Mouse (Mus musculus): ENCODE measurements around the gene Bmpr1b.

Gene Bmpr1b

DNA sequence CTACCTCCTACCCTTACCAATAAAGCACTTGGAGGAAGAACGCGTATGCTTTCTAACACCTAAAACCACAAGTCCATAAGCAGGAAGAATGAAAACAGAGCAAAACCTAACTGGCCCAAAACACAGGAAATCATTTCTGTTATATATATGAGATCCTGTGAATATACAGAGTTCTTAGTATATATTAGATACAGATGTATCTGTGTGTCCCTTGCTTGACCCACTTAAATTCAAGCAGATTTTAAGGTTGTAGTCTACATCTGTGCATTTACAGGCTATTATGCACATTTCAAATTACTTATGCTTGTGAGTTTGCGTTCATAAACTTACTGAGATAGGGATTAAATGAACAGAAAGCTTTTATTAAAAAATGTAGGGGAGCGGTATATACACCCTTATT lies 271.5 kb downstream of the Bmpr1b start:
- DNase-seq, result no peak

DNA sequence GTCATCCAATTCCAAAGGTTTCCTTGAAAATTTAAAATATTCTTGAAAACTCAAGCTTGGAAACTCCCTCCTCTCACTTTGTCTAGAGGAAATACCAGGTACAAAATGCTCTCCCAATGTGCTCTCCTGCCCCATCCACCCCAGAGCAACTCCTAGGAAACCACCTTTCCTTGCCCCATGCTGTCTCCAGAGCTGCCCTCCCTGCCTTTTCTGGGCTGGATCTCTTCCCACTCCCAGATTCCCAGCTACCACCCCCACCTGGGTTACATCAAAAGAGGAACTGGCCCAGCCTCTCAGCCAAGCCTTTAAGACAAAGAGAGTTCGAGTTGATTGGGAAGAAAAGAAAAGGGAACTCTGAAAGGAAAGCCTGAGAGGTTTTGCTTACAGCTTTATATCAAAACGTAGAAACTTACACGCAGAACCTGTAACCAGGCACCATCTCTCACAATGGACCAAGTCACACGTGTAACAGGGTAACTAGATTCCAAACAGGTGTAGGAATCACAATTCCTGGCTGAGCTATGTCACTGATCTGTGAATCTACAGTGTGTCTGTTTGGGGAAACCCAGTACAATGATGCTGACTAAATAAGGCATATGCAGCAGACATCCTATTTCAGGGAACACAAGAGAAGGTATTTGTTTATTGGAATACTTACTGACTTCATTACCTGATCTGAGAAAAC lies 272.2 kb downstream of the Bmpr1b start:
- DNase-seq, result no peak

DNA sequence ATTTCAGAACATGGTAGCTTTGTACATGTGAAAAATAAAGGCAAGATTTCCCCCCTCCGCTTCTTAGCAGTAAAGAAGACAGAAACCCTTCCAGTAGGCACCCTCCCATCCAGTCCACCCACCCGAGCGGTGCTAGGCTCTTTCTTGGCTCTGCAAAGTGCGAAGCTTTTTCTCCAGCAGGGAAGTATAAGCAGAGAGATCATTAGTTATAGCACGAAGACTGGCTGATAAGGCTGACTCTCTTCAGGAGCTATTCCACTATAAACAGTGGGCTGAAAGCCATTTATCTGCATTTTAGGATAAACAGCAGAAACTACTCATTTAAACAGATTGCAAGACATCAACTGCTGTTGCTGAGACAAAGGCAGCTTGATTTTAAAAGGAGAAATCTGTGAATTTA lies 274.1 kb downstream of the Bmpr1b start:
- DNase-seq, result no peak

DNA sequence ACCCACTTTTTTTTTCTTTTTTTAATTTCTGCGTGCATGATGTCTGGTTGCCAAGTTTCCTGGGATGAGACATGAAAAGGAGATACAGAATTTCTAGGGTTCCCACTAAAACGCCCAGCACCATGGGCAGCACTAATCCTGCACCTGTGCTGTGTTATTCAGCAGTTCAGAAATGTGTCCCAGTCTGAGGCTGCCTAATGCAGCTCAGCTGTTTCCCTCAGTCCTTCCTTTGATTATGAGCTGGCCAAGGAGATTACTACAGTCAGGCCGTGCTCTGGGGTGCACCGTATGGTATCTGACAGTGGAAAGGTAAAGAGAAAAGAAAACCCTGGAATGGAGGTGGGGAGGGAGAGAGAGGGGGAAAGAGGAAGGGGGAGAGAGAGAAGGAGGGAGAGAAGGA lies 278.6 kb downstream of the Bmpr1b start:
- no peak for DNase-seq

DNA sequence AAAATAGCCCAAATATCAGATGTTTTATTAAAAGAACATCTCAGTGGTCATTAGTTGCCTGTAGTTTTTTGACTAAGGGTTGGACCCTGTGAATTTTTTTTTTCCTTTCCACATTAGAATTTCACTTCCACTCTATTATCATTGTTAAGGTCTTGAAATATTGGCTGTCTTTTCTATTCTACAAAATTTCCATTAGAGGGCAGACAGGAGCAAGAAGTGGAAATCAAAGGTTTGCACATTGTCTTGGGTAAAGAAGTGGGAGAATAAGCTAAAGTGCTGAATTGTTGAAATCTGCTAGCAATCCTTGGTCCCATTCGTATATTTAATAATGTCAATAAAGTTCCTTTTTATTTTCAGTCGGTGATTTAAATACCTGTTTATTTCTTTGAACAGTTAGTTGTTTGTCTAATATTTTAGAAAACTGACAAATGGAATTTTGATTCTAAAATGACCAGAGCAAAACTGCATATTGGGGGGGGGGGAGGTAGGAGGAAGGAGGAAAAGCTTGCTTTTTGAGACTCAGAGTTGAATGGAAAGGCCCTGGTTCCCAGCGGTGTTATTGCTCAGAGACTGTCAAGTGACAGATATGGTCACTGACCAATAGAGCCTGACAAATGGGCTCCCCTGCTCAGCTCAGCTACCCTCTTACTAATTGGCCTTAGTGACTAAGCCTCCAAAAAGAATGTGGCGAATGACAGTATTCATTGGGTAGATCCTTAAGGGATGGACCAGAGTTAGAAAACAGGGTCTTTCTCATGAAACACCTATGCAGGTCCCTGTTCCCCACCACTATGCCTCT lies 281.6 kb downstream of the Bmpr1b start:
- DNase-seq, result no peak

DNA sequence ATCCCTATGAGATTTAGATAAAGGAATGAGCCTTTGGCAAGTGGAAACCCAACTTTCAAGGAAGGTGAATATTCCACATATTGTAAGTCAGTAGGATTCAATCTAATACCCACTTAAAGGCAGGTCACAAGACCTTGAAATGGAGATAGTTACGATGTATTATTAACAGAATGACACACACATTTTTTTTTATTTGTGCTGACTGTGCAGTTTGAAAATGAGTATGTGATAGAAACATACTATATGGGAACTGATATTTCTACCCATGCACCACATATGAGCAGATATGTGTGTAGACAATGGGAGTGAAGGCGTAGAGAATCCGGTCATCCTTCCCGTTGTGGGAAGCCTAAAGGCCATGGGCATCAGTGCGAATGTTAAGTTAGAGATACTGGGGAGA lies 285.0 kb downstream of the Bmpr1b start:
- DNase-seq, result no peak

DNA sequence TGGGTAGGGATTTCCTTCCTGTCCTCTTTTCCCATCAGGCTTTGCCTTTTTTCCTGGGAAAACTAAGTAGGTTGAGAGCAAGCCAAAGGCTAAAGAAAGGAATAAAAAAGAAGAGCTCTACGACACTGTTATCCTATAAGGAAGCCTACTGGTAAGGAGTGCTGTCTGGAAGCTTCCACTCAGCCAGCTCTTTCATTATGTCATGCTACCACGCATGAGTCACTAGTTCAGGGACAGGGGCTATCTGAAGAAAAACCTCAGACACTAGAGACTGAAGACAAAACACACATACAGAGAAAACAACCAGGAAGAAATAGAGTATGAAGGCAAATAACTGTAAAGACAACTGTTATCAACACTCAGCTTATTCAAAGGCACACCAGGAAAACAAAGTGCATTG lies 286.7 kb downstream of the Bmpr1b start:
- no peak for DNase-seq

DNA sequence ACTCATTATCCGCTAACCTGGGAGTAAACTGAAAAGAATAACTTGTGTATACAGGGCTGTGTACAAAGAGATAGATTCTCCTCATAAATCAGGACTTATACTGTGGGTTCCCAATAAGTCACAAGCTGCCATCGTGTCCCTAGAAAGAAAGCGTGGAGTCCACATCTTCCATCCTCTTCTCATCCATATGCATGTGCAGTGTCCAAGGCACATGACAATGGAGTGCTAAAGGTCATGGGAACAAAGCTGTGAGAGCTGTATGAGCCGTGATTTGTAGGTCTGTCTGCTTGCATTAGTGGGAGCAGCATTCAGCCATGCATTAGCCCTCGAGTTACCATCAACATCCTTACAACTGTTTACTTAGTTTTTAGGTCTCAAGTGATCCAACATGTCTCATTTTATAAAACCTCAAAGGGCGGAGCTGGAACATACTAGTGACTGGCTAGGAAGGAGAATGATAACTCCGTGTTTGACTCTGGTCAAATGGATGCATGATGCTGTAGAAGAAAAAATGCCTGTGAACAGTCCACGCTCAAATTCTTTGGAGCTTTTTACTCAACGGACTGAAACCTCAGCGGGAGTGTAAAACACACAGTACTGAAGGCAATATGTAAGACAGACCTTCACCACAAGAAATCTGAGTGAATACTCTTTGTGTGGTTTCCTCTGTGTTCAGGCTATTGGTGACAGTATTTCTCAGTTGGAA lies 296.7 kb downstream of the Bmpr1b start:
- no peak for DNase-seq

DNA sequence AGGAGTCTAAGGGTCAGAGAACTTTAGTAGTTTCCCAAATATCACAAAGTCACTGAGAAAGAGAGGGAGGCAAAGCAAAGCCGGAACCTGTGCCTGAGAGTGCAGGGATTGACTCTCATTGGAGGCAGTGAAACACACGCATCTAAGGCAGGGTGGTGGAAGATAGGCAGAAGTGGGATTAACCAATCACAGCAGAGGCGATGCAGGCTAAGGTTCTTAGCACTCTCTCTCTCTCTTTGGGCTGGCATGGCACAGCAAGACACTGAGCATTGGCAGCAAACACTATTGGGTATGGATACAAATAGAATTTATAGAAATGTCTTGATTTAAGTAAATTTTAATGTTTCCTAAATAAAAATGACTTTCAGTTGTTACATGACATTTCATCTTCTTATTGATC lies 297.4 kb downstream of the Bmpr1b start:
- no peak for DNase-seq

DNA sequence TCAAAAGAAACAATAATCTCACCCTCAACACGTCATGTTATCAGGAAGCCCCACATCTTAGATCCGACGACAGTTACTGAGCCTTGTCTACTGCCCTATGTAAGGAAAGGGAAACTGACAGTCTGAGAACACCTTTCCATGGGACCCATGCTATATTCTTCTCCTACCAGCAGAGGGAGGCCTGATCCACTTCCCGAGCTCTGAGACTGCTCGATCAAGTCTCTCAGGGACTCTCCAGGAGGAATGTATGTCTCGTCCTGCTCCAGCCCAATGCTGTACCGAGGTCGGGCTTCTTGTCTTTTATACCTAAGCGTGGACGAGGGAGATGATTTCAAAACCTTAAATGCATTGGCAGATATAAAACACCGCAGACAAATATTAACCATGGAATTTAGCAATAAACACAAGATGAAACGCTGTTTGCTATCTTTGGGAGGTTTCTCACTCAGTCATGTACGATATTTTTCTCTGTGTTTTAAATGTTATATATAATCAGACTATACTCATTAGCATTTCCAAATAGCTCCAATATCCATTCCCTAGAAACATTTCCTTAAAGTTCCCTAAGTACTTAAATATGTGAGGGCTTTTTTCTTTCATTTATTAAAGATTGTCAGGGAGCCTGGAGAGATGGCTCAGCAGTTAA lies 306.3 kb downstream of the Bmpr1b start:
- peak; percentile 17 for DNase-seq

DNA sequence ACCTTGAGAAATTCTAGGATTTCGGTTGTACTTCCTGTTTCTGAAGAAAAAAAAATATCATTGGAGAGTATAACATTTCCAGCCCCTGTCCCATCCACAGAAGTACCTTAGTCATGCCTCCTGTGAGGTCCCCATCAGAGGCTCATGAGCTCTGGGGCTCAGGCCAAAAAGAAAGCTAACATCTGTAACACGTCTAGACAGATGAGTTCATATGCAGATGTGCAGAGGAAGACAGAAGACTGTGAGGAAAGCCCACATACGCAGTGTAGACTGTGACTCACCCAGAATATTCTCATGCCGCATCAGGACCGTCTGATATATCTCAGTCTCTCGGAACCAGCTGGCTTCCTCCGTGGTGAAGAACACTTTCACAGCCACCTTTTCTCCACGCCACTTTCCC lies 312.1 kb downstream of the Bmpr1b start:
- no peak for DNase-seq

DNA sequence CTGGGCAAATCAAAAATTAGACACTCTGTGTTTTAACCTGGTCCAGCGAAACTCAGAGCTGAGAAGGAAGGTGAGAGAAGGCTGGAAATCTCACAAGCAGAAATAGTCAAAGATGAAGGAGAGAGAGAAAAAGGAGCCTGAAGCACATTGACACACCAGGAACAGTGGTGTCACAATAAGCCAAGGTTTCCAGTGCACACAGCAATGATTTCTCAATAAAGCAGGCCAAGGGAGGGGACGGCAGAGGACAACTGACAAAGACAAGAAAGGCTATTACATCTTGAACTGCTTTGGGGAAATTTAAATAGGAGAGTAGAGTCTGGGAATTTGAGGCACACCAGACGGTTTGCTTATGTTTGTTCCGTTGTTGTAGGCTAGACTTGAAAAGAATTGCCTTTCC lies 314.9 kb downstream of the Bmpr1b start:
- DNase-seq, result no peak

DNA sequence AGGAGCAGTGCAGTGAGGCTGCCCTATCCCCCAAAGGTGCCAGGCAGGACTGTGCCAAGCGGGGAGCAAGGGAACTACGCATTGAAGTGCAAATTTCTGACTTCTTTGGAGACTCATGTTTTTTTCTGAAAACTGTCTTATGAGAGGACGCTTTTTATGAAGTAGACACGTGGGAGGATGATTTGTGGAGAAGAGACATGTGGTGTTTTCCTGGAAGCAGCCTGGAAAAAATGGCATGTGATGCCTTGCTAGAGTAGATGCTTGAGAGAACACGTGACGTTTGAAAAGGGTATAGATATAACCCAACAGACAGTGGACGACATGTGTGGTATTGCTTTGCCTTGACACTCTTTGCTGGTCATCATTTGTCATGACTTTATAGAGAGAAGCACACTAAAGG lies 319.1 kb downstream of the Bmpr1b start:
- no peak for DNase-seq

DNA sequence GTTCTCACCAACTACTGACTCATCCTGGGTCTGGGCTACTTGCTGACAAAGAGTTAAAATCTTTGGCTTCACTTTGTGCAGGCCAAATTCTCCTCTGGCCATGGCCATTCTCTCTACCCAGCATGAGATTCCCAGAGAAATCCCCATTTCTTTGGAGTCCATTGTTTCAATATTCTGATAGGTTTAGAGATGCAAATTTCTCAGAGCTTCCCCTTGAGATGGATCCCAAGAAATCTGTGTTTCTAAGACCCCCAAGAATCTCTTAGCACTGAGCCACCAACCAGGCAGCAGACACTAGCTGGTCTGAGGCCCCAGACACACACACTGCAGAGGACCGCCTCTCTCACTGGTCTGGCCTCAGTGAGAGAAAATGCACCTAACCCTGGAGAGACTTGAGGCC lies 320.0 kb downstream of the Bmpr1b start:
- DNase-seq, result no peak

DNA sequence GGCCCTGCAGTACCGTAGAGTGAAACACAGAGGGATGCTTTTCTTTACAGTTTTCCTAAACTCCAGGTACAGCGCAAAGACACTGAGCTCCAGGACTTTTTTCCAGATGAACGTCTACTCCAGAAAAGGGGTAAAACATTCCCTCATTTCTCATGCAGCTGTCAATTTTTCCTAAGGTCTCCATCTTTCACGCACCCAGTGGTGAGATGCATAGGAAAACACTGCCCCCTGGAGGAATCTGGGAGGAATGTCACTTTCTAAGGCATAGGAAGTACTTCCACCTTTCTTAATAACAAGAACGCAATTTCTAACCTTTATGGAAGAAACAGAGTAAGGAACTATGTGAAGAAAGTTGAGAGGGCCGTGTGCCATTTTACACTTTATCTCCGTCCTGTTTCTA lies 330.4 kb downstream of the Bmpr1b start:
- peak; percentile 12 for DNase-seq

DNA sequence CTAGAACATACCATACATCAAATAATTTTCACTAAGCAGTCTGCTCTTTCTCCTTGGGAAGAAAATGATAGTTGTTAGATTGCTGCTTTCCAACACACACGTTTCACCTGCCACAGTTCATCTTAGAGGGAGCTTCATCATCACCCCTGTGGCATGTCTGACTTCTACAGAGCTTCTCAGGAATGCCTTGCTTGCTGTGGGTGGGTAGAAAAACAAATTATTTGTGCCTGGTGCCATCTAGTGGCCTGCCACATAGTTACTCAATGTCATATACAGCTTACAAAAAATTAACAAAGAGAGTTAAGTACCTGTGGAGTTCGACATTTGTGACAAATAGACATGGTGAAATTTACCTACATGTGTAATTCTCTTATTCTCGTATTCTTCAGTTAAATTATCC lies 338.1 kb downstream of the Bmpr1b start:
- DNase-seq, result peak; percentile 25

DNA sequence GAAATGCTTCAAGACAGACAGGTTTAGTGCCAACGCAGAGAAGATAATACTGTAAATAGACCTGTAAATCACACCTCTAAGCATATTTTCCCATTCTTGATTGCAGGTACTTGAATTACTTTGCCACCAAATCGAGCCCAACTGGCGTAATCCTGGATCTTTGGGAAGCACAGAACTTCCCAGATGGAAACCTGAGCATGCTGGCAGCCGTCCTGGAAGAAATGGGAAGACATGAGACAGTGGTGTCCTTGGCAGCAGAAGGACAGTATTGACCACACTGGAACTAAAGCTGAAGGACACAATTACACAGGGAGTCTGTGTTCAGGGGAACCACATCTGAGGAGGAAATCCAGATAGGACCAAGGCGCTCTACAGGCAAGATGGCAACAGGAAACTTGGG lies 340.9 kb downstream of the Bmpr1b start:
- DNase-seq, result no peak

DNA sequence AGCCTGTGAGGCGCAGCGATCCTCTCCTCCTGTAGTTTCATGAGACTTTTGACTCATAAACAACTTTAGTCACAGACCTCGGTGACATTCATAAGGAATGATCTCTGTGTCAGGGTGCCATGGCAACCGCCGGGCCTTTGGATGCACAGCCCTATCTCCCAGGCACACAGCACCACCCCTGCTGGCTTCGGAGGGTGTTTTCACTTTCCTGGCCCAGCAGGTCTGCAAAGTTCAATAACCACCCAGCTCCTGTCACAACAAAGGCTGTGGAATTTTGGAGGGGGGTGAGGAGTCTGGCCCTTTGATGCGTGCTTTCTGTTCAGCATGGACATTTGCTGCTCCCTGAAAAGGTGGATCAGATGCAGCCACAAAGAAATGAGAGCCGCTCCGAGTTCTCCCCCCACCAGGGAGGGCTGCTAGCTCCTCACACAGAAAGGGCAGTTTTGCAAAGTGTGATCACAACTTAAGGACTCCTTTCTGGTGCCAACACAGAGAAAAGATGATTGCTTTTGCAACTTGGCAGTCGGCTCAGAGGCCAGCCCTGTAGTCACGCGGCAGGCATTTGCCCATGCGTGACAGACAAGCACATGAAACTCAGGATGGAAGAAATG lies 349.8 kb downstream of the Bmpr1b start:
- DNase-seq, result no peak

DNA sequence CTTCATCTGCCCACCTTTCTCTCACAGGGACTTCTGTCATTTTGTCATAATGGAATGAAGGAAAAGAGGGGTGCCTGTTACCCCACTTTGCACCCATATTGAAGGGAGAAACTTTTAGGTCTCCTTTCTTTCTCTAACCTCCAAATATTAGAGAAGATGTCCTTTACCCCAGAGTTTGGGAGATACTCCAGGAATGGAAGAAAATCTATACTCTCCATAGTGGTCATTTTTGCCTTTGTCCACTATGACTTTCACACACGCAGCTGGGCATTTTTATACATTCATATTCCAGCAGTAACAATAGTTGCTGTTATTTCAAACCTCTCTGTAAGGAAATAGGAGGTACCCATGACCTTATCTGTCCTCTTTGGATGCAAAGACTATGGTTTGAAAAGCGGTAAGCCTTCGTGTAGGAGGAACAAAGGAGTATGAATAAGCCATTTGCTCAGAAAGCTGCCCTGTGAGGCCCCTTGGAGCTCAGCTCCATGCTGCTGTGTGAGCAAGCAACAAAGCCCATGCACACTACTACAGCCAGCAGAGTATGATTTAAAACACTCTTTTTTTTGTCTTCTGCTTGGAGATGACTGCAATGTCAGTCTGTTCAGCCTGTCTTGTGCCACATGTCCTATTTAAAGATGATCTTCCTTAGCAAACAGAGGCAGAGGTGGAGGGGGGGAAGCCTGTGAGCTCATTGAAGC lies 350.5 kb downstream of the Bmpr1b start:
- DNase-seq, result no peak

DNA sequence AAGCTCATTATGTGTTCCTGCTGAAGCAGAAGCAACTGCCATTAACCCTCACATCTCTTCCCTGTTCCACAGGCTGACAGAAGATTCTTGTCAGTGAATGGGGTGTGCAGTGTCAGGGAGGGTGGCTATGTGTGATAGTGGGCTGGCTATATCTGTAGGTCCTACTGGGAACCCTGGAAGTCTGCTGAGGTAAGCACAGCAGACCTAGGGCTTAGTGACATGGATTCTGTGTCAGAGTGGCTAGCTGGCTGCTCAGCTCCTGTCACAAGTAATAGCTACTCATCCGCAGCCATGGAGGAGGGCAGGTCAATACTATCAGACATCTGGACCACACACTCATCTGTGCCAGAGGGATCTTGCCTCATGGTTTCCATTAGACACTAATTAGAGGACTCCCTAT lies 354.4 kb downstream of the Bmpr1b start:
- no peak for DNase-seq

DNA sequence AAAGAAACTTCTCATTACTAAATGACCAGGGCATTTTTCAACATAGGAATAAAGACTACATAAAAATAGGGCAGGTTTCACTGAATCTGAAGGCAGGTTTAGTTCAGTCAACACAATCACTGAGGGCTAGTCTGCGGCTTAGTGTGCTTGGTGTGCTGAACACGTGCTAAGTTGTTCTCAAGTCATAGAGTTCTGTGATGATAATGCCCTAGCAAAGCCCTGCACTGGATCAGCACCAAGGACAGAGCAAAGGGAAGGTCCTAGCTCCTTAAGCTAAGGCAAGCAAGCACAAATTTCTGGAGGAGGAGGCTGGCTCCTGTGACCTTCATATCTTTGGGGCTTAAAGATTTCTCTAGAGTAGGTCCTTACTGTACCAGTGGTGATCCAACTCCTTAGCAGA lies 357.9 kb downstream of the Bmpr1b start:
- DNase-seq, result peak; percentile 7

DNA sequence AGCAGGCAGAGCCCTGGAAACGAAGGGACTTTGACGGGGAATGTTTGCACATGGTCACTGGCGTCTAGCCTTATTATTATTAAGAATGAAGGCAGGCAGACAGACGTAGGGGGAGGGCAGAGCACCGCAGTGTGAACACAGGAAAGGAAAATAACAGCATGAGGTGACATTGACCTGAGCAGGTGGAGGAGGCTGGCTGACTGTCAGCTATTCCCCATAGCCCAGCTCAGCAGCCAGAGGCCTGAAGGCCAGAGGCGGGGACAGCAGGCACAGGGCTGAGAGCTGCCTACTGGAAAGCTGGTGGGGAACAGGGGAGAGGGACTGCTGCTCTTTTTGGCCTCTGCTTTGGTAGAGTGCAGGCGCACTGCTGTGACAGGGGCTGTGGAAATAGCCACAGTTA lies 358.3 kb downstream of the Bmpr1b start:
- no peak for DNase-seq

DNA sequence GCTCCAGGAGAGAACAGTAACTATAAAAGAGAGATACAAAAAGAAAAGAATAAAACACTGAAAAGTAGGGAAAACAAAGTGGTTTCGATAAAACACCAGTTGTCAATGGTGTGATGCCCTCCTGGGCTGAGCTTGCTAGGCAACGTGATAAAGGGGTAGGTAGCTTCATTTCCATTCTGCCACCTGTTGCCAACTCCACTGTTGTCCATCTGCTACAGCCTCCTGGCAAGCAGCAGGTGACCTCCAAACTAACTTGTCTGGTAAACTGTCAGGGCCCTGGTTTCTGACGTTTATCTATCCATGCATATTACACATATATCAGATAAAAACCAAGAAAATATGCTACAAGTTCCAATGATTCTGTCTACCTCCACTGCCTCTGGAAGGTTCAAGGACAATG lies 359.6 kb downstream of the Bmpr1b start:
- DNase-seq, result no peak
